Mouse (Mus musculus): ENCODE measurements around the gene Arhgef28. TPM values are rescaled to one million over a fixed set of nuclear protein-coding genes. Genes with fewer than 3 reads are reported as not detected.
"Not testable (repeated sequence)": the region's sequence is repeated elsewhere in the genome, so short reads cannot be mapped to it uniquely, and the experiment has no call there.

Arhgef28 gene
- total RNA-seq, 2 experiments from 2014 or later: 52.0 to 54.8 TPM

DNA sequence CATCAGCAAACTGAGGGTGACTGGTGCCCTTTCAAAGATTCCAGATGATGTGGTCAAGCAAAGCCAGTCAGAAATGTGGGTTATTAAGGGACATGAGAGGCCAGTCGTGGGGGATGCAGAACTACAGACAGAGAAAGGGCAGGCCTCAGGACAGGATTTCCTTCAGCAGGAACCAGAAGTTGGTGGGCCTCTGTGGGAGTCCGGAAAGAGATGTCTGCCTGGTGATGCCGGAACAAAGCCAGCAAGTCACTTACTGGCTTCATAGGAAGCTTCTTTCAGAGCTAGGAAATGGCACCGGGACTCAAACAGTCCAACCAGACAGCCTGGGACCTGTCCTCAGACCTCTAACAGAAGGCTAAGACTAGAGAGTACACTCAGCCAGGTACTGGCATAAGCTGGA, 67.5 kb downstream of the Arhgef28 start:
- intact Hi-C loops (cut with DNase I): no loop called here
- peak in 1 of 2 experiments; percentile 53 for DNase-seq (ENCODE audit: extremely low spot score in 1 of 2, low spot score in 2 of 2)

DNA sequence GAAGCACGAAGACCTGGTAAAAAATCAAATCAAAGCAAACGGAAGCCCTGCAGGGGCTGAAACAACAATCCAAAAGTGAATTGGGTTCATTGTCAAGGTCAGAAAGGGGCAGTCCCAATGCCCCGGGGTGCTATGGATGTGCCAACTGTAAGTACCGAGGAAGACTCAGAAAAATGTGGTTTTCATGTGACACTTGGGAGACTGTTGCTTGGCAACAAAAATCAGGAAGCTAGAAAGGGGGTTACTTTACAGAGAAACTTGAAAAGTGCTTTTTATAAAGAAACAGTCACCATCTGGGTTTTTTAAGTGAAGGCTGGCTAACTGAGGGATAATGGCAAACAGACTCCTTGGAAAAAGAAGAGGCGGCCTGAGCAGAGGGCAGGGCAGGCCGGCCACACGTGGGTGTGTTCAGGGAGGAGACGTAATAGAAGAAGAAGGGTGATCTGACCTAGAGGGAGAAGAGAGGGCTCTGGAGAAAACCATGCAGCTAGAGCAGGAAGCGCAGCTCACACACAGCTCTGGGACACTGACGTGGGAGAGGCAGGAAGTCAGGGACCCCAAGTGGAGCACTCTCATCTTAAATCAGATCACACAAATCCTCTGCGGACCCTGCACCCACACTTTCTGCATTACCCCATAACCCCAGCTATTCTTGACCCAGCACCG, 70.2 kb downstream of the Arhgef28 start:
- DNase-seq (ENCODE audit: extremely low spot score in 1 of 2, low spot score in 2 of 2): peak in 1 of 2 experiments; percentile 37
- intact Hi-C loops (cut with DNase I): no loop called here

DNA sequence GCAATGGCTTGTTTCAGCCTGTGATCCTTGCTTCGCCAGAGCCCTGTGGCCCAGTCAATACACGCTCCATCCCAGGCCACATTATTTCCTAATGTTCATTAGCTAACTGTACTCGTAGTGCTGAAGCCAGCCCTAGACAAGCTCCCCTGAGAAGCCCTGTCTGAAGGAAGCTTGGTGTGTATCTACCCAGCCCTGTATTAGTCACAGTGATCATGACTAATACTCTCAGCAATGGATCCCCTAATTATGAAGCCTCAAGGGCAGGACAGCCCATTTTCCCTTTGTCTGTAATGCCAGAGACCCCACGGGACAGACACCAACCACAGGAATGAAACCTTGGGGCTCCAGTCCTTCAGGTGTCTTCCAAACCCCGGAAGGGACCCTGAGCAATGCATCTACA, 73.3 kb downstream of the Arhgef28 start:
- intact Hi-C loops (cut with DNase I): no loop called here
- DNase-seq (ENCODE audit: extremely low spot score in 1 of 2, low spot score in 2 of 2): no peak

DNA sequence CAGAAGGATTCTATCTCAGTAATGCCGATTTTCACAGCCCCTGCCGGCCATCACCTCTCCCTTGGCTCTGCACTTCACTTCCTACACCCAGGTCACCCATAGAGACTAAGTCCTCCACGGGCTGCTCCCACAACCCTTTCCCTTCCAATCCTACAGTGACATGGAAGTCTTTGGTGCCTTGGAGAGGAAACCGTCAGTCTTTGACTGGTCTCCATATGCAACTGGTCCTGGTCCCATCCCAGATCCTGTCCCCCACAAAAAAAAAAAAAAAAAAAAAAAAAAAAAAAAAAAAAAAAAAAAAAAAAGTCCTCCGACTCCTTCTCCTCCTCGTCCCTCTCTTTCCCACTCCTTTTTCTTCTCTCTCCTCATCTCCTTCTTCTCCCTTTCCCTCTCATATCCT, 74.0 kb downstream of the Arhgef28 start:
- no peak for DNase-seq (ENCODE audit: extremely low spot score in 1 of 2, low spot score in 2 of 2)
- intact Hi-C loops (cut with DNase I): no loop called here

DNA sequence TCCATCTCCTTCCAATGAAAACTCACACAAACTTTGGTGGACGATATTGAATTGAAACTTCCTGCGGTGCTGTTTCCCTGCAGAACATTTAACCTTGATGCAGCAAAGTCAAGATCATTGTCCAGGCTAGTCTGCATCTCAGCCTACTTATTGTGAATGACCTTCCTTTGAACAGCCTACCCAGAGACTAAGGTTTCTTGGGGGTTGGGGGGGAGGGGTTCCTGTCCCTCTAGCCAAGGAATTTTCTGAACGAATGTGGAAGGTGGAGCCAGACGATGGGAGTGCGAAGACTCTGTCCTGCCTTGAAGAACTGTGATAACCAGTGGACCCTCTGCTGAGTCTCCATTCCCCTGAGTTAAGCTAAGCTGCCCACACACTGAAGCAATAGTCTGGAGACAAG, 80.6 kb downstream of the Arhgef28 start:
- intact Hi-C loops (cut with DNase I): no loop called here
- DNase-seq (ENCODE audit: extremely low spot score in 1 of 2, low spot score in 2 of 2): no peak

DNA sequence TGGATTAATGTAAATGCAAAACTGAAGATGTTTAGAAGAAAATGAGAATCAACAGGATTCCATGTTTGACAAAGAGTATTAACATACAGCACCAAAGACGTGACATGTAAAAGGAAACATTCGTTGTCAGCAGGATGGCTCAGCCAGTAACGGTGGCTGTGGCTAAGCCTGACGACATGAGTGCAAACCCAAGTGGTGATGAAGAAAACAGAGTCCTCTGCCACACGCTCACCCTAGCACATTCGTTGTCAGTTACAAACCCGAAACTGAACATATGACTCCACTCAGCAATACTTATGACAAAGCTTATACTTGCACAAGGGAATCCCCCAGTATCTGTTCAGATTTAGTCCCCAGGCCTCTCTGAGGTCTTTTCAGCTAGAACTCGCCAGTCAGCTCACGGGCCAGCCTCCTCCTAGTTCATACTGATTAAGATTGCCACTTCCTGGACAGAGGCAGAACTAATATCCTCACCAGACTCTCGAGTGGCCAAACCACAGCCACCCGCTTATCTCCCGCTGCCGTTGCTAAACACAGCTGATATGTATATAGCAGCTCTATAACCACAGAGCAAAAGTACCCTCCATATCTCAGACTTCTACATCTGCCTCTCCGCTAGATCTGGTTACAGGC, 82.0 kb downstream of the Arhgef28 start:
- intact Hi-C loops (cut with DNase I): no loop called here
- DNase-seq (ENCODE audit: extremely low spot score in 1 of 2, low spot score in 2 of 2): no peak

DNA sequence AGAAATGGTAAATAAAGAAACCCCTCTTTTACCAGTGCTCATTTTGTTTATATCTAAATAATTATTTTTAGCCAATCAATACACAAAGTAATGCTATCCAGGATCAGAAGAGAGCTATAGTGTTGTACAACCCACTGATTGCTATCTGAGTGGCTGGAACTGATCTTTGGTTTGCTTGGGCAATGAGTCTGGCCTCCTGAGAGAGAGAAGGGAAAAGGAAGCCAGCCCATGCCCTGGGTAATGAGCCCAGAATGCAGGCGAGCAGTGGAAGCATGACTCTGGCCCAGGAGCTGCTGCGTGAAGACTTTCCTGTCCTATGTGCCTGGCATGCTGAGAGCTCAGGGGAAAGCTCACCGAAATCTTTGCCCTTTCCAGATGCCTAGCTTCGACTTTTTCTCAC, 83.5 kb downstream of the Arhgef28 start:
- no peak for DNase-seq (ENCODE audit: extremely low spot score in 1 of 2, low spot score in 2 of 2)
- intact Hi-C loops (cut with DNase I): no loop called here

DNA sequence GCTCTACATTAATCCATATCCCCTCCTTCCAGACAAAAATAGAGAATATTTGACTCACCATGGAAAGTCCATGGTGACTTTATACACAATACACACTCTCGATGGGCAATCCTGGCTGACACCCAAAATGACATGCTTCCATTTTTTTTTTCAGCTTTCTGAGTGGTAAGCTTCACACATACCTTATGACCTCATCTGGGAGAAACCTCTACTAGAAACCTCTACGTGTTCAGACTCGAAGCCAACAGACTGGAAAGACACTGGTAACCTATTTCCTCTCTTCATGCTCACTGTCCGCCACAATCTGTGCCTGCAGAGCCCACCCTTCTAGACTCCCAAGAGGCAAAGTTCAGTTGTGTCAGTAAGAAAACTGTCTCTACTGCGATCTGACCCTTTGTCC, 84.2 kb downstream of the Arhgef28 start:
- intact Hi-C loops (cut with DNase I): no loop called here
- DNase-seq (ENCODE audit: extremely low spot score in 1 of 2, low spot score in 2 of 2): no peak

DNA sequence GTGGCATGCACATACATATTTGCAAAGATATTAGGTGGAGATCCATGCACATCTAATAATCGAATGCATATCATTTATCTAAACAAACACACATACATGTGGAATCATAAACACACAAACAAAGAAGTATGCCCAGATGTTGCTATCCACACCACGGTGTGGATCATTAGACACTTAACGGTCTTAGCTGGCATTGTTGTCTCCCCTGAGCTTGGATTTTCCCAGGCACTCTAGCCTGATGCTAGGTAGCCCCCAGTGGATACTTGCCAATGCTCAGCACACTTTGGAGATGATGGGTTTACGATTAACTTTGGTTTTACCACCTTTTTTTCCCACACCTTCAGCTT, 85.1 kb downstream of the Arhgef28 start:
- no peak for DNase-seq (ENCODE audit: extremely low spot score in 1 of 2, low spot score in 2 of 2)
- intact Hi-C loops (cut with DNase I): no loop called here

DNA sequence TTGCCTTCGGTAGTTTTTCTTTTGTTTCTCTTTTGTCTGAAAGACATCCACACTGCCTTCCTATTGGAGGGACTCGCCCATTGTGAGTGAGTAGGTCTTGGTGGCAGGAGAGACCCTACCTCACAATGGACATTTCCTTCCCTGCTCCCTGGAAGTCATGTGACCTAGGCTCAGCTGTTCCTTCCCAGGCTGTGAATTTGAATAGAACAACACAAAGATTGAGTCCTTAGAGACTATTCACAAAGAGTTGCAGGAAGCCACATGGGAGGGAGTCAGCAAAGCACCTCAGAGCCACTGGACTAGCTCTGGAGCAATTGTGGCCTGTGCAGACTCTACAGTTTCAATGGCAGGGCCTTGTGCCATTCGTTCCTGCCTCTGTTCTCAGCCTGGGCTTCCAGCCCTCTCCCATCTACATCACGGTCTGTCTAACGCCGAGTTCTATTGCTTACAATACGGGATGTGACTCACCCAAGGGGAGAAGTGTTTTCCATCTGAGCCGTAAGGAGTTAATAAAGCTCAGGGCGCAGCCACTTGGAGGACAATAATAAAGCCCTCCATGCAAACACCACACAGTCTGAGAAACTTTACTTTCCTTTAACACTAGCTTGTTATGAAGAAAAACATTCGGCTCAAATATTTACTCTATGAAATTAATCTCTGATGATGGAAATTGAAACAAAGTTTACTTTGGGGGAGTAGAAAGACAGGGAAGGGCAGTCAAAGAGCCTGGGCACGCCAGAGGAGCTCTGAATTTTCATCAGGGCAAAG, 85.7 kb downstream of the Arhgef28 start:
- no peak for DNase-seq (ENCODE audit: extremely low spot score in 1 of 2, low spot score in 2 of 2)
- intact Hi-C loops (cut with DNase I): no loop called here

DNA sequence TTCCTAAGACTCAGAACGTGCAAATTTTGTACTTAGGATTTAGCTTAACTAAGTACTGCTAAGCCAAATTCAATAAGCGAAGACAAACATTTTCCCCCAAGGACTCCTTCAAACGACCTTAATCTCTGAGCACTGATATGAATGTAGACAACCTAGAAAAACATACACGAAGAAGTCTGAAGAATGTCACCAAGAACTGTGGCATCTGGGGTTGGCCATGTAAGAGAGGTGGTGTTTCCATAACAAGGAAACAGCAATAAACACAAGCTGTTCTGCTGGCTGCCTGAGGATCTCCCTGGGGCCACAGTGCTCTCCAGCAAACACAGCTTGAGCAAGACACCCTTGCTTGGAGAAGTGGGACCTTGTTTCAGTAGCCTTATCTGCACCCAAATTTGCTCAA, 87.9 kb downstream of the Arhgef28 start:
- no peak for DNase-seq (ENCODE audit: extremely low spot score in 1 of 2, low spot score in 2 of 2)
- intact Hi-C loops (cut with DNase I): no loop called here

DNA sequence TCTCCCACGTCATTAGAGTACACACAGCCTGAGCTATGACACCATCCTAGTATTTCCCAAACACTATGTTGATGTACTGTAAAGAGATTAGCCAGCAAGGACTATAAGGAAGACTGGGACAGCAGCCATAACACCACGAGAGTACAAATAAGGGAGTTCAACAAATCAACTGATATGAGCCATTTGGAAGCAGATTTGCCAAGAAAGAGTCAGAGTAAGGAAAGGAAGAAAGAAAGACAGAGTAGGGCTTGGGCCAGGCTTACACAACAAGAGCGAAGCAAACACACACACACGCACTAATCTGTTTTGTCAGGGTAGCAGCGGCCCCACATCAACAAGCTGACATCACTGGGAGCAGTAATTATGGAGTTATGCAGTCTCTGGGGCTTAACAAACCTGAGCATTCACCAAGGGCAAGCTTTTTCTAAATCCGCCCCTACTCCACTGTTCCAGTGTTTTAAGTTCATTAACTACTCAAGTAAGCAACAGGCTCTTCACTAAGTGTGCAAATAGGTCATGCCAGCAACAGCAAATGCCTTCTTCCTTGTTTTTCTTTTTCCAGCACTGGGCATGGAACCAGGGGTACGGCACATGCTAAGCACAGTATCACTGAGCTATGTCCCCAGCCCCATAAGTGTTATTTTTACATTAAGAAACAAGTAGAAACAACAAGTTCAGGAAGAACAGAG, 88.5 kb downstream of the Arhgef28 start:
- no peak for DNase-seq (ENCODE audit: extremely low spot score in 1 of 2, low spot score in 2 of 2)
- intact Hi-C loops (cut with DNase I): no loop called here

DNA sequence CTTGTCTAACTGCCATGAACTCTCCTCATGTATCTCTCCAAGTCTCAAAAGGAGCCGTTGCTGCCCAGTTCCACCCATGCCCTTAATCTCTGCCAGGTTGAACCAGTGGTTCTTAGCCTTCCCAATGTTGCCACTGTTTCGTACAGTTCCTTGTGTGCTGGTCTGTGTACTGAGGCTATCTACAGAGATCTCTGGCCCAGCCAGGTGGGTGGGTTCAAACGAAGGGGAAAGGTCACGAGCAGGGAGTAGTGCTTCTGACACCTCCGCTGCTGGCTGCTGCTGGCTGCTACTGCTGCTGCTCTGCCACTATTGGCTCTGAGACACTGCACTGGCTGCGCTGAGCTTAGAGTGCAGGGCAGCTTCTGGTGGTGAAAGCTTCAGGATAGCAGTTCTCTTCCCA, 90.6 kb downstream of the Arhgef28 start:
- no peak for DNase-seq (ENCODE audit: extremely low spot score in 1 of 2, low spot score in 2 of 2)
- intact Hi-C loops (cut with DNase I): no loop called here

DNA sequence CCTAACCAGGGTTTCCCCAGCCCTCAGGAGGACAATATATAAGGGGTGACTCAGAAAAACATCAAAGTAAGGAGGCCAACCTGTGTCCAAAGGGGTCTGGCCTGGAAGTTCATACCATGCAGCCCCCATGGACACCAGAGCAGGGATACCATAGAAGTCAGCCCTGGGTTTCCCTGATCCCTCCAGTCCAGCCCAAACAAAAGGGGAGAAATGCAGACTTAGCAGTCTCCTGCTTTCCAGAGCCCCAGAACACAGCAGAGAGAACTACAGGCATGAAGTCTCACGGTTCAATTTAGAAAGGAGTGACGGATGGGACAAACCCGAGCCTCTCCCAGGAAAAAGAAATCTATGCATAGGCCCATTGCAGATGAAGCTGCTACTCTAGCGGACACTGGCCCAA, 91.2 kb downstream of the Arhgef28 start:
- DNase-seq (ENCODE audit: extremely low spot score in 1 of 2, low spot score in 2 of 2): no peak
- intact Hi-C loops (cut with DNase I): no loop called here

DNA sequence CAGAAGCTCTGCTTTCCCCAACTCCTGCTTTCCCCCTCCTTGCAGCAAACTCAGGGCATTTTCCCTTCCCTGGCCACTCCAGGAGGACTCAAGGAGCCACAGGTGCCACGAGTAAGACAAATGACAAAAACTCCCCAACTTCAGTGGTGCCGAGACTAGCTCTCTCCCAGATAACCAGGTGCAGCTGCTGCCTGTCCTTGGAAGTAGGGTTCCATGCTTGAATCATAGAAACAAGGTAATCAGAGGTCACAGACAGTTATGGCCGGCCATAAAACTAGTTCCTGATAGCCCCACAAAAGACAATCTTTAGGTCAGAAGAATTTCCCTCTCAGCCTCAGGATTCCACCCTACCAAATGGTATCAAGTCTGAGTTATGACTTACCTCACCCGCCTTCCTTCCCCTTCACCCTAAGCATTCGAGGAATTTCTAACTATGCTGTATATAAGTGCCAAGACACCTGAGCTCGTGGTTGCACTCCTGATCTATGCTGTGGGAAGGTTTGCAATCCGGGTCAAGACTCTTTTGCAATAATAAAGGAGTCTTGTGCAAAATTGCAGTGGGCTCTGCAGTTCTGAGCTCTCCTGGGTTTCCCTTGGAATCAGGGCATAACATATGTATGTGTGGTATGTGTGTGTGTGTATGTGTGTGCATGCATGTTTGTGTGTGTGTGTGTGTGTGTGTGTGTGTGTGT, 93.3 kb downstream of the Arhgef28 start:
- DNase-seq (ENCODE audit: extremely low spot score in 1 of 2, low spot score in 2 of 2): no peak
- intact Hi-C loops (cut with DNase I): no loop called here

DNA sequence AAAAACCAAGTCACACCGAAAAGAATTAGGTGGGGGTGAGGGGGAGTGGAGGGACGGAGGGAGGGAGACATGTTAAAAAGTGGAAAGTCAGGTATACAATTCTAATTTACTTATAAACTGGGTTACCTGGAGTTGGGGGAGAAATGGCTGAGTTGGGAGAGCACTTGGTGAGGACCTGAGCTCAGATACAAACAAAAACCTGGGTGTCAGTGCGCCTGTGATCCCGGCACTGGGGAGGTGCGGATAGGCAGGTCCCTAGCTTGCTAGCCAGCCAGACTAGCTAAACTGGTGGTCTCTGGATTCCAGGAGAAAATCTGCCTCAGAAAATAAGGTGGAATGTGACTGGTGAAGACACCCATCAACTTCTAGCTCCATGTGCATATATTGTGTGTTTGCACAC, 94.7 kb downstream of the Arhgef28 start:
- intact Hi-C loops (cut with DNase I): no loop called here

DNA sequence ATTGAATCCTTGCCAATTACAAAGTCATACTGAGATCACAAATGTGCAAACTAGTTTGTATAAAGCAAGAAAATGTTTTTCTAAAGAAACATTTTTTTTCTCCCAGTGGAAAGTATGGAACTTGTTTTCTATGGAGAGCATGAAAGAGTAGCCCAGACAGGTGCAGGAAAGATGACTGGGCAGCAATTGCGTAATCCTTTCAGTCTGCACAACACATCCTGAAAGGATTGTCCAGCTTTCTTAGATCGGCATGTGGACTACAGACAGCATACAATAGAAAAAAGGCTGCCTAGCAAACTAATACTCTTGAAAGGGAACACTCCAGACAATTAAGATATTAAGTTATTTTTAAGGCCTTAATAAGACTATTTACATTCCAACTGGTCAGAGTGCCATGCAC, 95.2 kb downstream of the Arhgef28 start:
- DNase-seq (ENCODE audit: extremely low spot score in 1 of 2, low spot score in 2 of 2): no peak
- intact Hi-C loops (cut with DNase I): no loop called here

More for the DNA sequence above, 94.7 kb downstream of the Arhgef28 start:
- no peak for DNase-seq (ENCODE audit: extremely low spot score in 1 of 2, low spot score in 2 of 2)

DNA sequence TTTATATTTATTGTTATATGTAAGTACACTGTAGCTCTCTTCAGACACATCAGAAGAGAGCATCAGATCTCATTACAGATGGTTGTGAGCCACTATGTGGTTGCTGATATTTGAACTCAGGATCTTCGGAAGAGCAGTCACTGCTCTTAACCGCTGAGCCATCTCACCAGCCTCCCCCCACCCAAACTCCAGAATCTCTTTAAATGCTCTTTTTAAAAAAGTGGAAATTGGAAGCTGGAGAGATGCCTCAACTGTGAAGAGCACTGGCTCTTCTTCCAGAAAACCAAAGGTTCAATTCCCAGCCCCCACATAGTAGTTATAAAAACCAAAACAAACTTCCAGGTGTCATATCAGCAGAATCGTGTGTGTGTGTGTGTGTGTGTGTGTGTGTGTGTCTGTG, 97.8 kb downstream of the Arhgef28 start:
- intact Hi-C loops (cut with DNase I); DNase-seq (ENCODE audit: extremely low spot score in 1 of 2, low spot score in 2 of 2): not testable (repeated sequence)

DNA sequence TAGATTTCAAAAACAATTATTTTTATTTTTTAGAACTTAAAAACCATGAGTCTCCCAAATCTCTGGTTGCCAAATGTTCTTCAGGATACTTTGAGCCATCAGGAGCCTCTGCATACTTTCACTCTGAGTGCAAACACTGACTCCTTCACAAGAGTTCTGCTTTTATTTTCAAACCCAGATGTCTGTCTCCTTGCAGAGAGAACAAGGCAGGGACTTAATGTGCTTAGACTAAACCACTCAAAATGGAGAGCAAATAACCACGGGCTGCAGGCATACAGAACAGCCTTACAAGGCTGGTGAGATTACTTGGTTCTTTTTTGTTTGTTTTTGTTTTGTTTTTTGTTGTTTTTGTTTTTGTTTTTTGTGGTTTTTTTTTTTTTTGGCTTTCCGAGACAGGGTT, 98.6 kb downstream of the Arhgef28 start:
- no peak for DNase-seq (ENCODE audit: extremely low spot score in 1 of 2, low spot score in 2 of 2)
- intact Hi-C loops (cut with DNase I): no loop called here
